Mouse (Mus musculus) lung, adult 2 months (tissue): ENCODE results near the gene Ccdc194.

Source experiments
- CTCF ChIP-seq: fragments of 200-500 bp; IDR thresholded peaks from 2 replicates; pipeline ENCODE4 v1.5.1; 2011; ENCODE audit warnings: mild to moderate bottlenecking, low read length, control low read depth; ENCODE audit not compliant: insufficient read depth
- POLR2A ChIP-seq: fragments of 200-500 bp; IDR thresholded peaks from 2 replicates; pipeline ENCODE4 v1.6.1; 2011; ENCODE audit warnings: low read depth, mild to moderate bottlenecking, control low read depth, low read length, borderline replicate concordance; ENCODE audit errors: extremely low read depth

DNA sequence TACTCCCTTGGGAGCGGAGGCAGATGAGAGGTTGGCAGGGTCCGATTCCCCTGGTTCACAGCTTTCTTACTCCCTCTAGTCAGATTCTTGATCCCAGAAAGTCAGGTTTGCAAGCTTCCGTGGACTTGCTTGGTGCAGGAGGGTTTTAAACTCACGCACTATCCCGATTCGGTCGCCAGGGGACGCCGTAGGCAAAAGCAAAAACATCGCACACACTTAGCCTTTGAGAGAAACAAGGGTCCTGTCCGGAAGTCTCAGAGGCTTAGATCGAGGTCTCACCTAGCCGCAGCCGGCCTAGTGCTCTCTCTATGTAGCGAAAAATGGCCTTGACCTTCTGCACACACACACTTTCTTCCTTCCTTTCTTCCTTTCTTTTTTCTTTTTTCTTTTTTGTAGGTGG is 35.9 kb upstream of the Ccdc194 start:
- TF ChIP-seq CTCF (peak; percentile 99), POLR2A (no peak)
